Mouse (Mus musculus) liver, embryonic 14.5 days (tissue): ENCODE measurements around the gene Gbp2.

Source experiments
- CTCF ChIP-seq: IDR thresholded peaks from 2 replicates; pipeline ENCODE4 v1.5.1; 2016; ENCODE audit warnings: antibody characterized with exemption, low read depth, control low read depth
- EP300 ChIP-seq: IDR thresholded peaks from 2 replicates; pipeline ENCODE4 v1.6.1; 2016; ENCODE audit warnings: antibody characterized with exemption, low read depth

DNA sequence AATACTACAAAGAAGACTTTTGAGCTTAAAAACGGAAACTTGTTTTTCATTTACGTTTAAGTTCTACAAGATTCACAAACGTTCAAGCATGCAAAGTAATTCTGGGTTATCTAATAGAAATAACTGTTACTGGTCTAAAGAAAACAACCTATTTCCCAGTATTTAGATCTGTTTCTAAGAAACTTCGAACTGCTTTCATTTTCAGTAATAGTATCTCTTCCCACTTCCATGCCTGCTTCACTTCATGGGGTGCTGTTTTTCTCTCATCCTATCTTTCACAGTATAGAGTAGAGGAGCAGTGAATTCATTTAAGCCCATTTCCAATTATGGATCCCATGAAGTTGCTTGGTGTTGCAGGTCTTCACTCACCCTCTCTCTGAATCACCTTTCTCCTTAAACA is 42.1 kb upstream of the Gbp2 start:
- TF ChIP-seq CTCF (no peak), EP300 (no peak)
